Mouse (Mus musculus) ES-CJ7 (cell line): ENCODE results near the gene AU041133.
"Not testable (repeated sequence)": the region's sequence is repeated elsewhere in the genome, so short reads cannot be mapped to it uniquely, and the experiment has no call there.

Source experiments
- DNase-seq: peaks from one replicate; pipeline ENCODE4 v3.0.0; 2011; ENCODE audit warnings: low read depth, low spot score

The AU041133 gene

GRCm38 (mm10) chr10:82127850-82128401, at the start of gene AU041133:
Gene AU041133 (plus strand): TSS chr10:82128013.
- DNase-seq, result peak; percentile 97

- peak; percentile 95 for DNase-seq
Measured at GRCm38 (mm10) chr10:82082728-82083621, 44.8 kb upstream of the AU041133 start, which contains the start of gene BC024063. Gene BC024063 (plus strand): TSS chr10:82083353.

DNA sequence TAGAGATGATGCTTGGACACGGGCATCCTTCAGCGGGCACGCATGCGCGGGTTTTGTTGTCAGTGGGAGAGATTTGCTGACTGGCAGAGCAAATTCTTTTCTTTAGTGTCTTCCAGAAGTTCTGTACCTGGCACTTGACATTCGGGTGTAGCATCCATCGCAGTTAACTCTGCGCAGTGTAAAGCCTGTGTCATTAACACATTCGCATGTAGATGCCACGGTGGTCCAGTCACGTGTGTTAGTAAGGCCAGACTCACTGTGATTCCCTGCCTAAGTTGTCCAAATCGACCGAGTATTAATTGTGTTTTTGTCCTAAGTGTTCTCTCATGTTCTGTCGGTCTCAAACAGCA, 44.2 kb upstream of the AU041133 start:
- DNase-seq, result not testable (repeated sequence)

GRCm38 (mm10) chr10:82117206-82117605, 10.6 kb upstream of the AU041133 start:
- peak; percentile 7 for DNase-seq

DNA sequence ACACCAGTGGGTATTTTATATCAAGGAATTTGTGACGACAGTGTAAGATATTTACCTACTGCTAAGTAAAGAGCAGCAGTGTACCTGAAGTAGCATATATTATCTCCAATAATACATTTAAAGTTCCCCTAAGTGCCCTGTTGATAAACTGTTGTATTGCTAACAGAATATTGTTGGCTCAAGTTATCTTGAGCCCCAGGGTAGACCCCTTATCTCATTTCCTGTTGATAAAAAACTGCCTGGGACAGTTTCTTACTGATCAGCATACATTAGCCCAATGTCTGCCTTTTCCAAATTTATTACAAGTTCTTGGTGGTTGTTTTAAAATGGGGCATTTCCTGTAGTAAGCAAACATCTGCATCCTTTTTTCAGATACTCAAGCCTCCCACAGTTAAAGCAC, 17.5 kb downstream of the AU041133 start:
- DNase-seq, result no peak

DNA sequence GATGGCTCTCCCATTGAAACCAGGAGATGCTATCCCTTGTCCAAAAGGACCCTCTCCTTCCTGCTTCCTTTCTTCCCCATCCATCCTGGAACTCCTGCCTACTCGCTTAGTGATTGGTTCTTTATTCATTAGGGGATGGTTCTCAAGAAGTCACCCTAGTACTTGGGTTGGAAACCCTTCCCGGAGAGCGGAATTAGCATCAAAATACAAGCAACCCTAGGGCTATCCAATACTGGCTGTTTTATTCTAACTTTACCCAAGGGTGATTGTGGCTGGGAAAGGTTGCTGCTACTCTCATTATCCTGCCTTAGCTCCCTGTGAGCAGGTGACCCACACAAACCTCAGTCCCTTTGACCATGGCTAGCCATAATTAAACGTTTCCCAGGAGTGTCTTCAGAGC, 19.8 kb downstream of the AU041133 start:
- DNase-seq, result peak; percentile 77

- DNase-seq, result no peak
Measured at GRCm38 (mm10) chr10:82167777-82168176, 40.0 kb downstream of the AU041133 start.

DNA sequence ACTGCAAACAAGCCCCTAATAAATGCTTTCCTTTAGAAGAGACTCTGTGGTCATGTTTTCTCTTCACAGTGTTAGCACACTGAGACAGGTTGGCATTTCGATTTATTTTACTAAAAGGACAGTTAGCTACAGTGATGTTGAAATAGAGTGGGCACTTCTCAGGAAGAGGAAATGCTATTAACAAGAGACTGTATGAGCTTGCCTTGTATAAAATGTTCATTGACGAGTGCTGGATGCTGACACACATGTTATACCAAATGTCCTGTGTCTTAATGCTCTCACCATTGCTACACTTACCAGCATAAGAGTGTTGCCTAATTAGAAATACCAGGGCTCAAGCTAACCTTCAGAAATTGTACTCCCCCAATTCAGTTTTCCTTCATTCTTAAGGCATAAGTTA, 42.0 kb downstream of the AU041133 start:
- no peak for DNase-seq

DNA sequence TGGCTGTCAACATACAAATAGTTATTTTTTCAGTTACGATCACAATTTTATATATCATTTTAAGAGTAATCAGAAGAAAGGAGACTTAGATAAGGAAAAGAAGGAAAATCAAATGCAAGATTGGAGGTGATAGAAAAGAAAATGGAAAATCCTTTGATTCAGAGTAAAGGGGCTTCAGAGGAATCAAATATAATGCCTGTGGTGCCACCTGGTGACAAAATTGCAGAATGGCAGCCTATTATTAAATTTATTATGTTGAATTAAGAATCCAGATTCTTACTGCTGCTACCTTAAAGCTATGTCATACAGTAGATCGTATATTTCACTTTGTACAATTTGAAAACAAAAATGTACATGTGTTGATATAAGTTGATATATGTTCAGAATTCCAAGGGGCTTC, 43.0 kb downstream of the AU041133 start:
- DNase-seq, result peak; percentile 28

DNA sequence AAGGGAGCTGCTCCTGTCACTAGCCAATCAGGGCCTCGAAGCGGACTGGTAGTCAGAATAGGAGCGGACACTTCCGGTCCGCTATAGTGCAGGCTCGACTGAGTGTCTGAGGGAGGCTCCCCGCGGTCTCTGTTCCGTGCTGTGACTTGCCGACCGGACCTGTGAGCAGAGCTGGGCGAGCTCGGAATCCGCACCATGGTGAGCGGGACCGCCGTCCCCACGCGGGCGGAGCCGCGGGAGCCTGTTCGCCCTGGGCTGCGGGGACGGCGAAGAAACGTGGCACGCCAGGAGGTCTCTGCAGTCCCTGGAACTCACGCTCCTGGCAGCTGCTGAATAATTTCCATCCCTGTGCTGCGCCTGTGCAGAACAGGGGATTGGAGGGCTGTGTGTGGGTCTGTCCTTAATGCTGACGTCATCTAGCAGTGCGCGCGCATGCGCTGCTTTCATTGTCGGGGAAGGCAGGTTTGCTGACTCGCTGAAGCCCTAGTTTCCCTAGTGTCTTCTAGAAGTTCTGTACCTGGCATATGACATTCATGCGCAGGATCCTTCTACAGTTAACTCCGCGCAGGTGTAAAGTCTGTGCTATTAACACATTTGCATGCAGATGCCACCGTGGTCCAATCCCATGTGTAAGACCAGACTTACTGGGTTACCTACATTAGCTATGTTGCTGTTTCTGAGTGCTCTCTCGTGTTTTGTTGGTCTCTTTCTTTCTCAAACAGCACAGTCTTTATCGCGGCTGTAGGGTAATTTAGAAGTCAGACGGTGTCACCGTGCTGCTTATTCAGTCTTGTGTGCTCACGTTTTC, 50.6 kb downstream of the AU041133 start:
- DNase-seq, result peak; percentile 98
